Mouse (Mus musculus): ENCODE data around the gene Olfr1137. TPM values are rescaled to one million over a fixed set of nuclear protein-coding genes. Genes with fewer than 3 reads are reported as not detected.

Olfr1137 gene
- not detected in 2 replicates for polyA plus RNA-seq (2012)

DNA sequence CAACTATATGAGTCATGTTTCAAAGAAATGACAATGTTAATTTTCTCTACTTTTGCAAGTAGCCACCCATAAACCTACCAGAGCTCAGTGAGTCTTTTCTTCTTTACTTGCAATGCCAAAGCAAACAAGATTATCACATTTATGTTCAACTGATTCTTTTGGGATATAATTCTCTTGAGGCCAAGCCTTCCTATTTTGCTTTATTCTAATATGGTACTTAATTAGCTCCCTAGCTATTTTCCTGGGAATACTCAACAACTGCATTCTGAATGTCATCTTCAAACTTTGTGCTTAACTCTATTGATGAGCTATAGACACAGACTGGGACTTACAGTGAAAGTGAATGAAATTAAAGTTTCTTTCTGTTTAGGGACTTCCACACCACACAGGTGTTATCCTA lies at the start of gene Olfr1137:
Gene Olfr1137, minus strand, starts transcription at position 101 of the 400 bp plus-strand sequence.
- TF ChIP-seq GATA1 (IDR thresholded peaks at IDR 0.05; ENCODE audit: low read length): no peak

DNA sequence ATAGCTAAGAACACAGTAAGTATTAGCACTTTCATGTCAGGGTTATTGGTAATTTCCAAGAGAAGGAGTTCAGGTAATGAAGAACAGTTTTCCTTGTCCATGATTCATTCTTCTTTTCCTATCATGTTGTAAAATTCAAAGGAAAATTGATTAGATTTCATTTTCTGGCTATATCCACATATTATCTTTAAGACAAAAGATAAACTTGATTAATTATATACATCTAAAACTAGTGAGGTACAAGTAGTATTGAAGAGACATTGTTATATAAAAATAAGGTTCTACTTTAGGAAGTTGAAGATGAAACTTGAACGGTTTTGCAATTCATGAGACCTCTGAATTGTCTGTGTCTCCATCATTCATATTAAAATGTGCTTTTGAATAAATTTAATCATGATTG lies 40.9 kb upstream of the Olfr1137 start, which contains the start of gene Olfr1141:
Gene Olfr1141, minus strand, starts transcription at position 101 of the 400 bp plus-strand sequence.
- no peak for TF ChIP-seq GATA1 (IDR thresholded peaks at IDR 0.05; ENCODE audit: low read length)

GRCm38 (mm10) chr2:87743452-87743851 lies 30.5 kb upstream of the Olfr1137 start, which contains the start of gene Olfr1140:
Gene Olfr1140 (plus strand): TSS chr2:87743752.
- no peak for TF ChIP-seq GATA1 (IDR thresholded peaks at IDR 0.05; ENCODE audit: low read length)

DNA sequence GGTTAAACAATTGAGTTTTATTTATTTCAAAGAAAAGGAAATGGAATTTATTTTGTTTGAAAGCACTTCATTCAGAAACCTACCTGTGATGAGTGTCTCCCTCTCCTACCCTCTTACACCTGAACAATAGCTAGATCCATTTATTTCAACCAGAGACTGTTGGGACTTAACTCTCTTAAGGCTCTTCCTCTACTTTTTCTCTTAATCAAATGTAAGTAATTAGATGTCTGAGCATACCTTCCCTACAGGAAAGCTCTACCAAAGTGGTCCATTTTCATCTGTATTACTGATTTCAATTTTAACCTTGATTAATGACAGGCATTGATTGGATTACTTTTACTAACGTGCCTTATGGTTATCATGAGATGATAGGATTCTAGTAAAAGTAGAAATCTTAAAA lies 26.9 kb upstream of the Olfr1137 start, which contains the start of gene Olfr1138:
Gene Olfr1138, minus strand, starts transcription at position 101 of the 400 bp plus-strand sequence.
- no peak for TF ChIP-seq GATA1 (IDR thresholded peaks at IDR 0.05; ENCODE audit: low read length)

GRCm38 (mm10) chr2:87693847-87694246 lies 19.1 kb downstream of the Olfr1137 start, which contains the start of gene Olfr1136:
Gene Olfr1136 (minus strand): TSS chr2:87693947.
- TF ChIP-seq GATA1 (IDR thresholded peaks at IDR 0.05; ENCODE audit: low read length): no peak

DNA sequence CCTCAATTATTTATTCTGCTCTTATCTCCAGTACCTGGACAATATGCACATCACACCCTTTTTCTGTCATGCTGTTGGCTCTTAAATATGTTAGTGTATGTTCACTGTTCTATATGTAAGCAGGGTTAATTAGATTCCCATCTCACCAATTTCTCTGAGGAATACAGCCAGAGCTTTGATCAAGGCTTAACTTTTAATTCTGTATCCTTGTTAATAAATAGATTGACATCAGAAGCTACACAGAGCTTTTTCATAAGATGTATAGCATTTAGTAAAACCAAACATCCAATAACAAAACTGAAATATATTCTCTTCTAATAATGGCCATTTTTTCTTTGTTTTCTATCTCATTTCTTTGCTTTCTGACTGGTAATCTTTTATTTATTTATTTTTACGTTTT lies 39.4 kb downstream of the Olfr1137 start, which contains the start of gene Olfr1135:
Gene Olfr1135, minus strand, starts transcription at position 101 of the 400 bp plus-strand sequence.
- TF ChIP-seq GATA1 (IDR thresholded peaks at IDR 0.05; ENCODE audit: low read length): no peak

Other genes with a start within 250 kb of the Olfr1137 start
- gene Pramel7, start 216.1 kb downstream of the Olfr1137 start, polyA plus RNA-seq (2012): not detected in 2 replicates
- not detected in 2 replicates for gene Pramel6, start 206.6 kb downstream of the Olfr1137 start, polyA plus RNA-seq (2012)
- not detected in 2 replicates for gene Olfr153, start 181.4 kb downstream of the Olfr1137 start, polyA plus RNA-seq (2012)
- not detected in 2 replicates for gene Olfr1128, start 167.6 kb downstream of the Olfr1137 start, polyA plus RNA-seq (2012)
- not detected in 2 replicates for gene Olfr1129, start 139.3 kb downstream of the Olfr1137 start, polyA plus RNA-seq (2012)
- not detected in 2 replicates for gene Olfr1130, start 107.0 kb downstream of the Olfr1137 start, polyA plus RNA-seq (2012)
- not detected in 2 replicates for gene Olfr1131, start 86.1 kb downstream of the Olfr1137 start, polyA plus RNA-seq (2012)
- not detected in 2 replicates for gene Olfr1132, start 75.6 kb downstream of the Olfr1137 start, polyA plus RNA-seq (2012)
- gene Olfr1133, start 65.8 kb downstream of the Olfr1137 start, polyA plus RNA-seq (2012): not detected in 2 replicates
- not detected in 2 replicates for gene Olfr1134, start 54.7 kb downstream of the Olfr1137 start, polyA plus RNA-seq (2012)
- not detected in 2 replicates for gene Olfr1135, start 39.5 kb downstream of the Olfr1137 start, polyA plus RNA-seq (2012)
- gene Olfr1136, start 19.2 kb downstream of the Olfr1137 start, polyA plus RNA-seq (2012): not detected in 2 replicates
- not detected in 2 replicates for gene Olfr1138, start 26.8 kb upstream of the Olfr1137 start, polyA plus RNA-seq (2012)
- not detected in 2 replicates for gene Olfr1140, start 30.6 kb upstream of the Olfr1137 start, polyA plus RNA-seq (2012)
- gene Olfr1141, start 40.8 kb upstream of the Olfr1137 start, polyA plus RNA-seq (2012): not detected in 2 replicates
- not detected in 2 replicates for gene Olfr152, start 66.3 kb upstream of the Olfr1137 start, polyA plus RNA-seq (2012)
- not detected in 2 replicates for gene Olfr1143, start 87.4 kb upstream of the Olfr1137 start, polyA plus RNA-seq (2012)
- gene Olfr1145, start 96.6 kb upstream of the Olfr1137 start, polyA plus RNA-seq (2012): not detected in 2 replicates
- not detected in 2 replicates for gene Olfr1148, start 117.4 kb upstream of the Olfr1137 start, polyA plus RNA-seq (2012)
- not detected in 2 replicates for gene Olfr1150-ps1, start 130.8 kb upstream of the Olfr1137 start, polyA plus RNA-seq (2012)
- not detected in 2 replicates for gene Olfr1151, start 142.7 kb upstream of the Olfr1137 start, polyA plus RNA-seq (2012)
- not detected in 2 replicates for gene Olfr1152, start 153.3 kb upstream of the Olfr1137 start, polyA plus RNA-seq (2012)
- gene Olfr1153, start 181.8 kb upstream of the Olfr1137 start, polyA plus RNA-seq (2012): not detected in 2 replicates
- not detected in 2 replicates for gene Olfr1154, start 192.0 kb upstream of the Olfr1137 start, polyA plus RNA-seq (2012)
- not detected in 2 replicates for gene Olfr1155, start 232.0 kb upstream of the Olfr1137 start, polyA plus RNA-seq (2012)
- not detected in 2 replicates for gene Olfr1156, start 239.9 kb upstream of the Olfr1137 start, polyA plus RNA-seq (2012)

All from G1E-ER4 (cell line).